Mouse (Mus musculus) neutrophil, adult 5-6 weeks (primary cell): ENCODE measurements around the gene Suco. TPM values are rescaled to one million over a fixed set of nuclear protein-coding genes. Genes with fewer than 3 reads are reported as not detected.

ENCODE experiments used
- ATAC-seq: fragments of 151-379, 151-347 bp; 2 replicates; pipeline ENCODE4 v1.8.0; 2017; ENCODE audit warnings: mild to moderate bottlenecking, moderate TSS enrichment; ENCODE audit not compliant: insufficient number of reproducible peaks, poor library complexity, low FRiP score, severe bottlenecking; ENCODE audit errors: extremely low read depth
- total RNA-seq: library from RNA; stranded (forward); fragments of 200-1000 nt; gene quantifications from 2 replicates; pipeline ENCODE4 v1.2.3, GENCODE M21; 2017

Suco gene
- total RNA-seq, 1 experiment from 2014 or later = 121 TPM

DNA sequence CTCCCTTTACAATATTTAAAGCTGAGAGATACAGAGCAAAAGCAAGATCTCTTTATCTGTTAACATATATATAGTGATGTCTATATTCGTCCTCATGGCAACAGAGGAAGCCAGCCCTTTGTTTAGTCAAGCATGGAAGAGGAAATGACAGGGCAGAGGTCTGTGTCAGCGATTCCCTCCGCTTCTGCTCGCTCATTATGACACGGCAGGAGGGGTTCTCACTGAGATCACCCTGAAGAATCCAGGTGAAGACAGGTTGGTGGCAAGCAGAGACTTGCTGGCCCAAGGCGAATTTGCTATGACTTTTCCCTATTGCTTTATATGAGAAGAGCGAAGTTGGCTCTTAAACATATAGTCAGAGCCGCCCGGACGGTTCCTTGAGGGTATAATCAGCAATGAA is 19.6 kb upstream of the Suco start:
- ATAC-seq = peak; percentile 91

DNA sequence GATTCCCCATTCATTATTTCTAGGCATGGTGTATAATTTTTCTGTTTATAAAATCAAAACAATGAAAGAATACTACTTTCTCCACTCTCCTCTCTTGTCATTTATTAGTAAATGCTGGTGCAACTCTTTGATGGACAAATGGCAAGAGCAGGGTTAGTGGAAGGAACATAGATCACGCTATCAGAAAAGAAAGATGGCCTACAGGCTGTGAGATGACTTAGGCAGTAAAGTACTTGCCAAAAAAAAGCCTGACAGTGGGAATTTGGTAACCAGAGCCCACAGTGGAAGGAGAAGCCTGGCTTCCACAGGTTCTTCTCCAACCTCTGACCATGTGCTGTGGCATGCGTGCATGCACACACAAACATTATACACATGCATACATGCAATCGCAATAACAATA is 18.5 kb upstream of the Suco start:
- ATAC-seq = no peak

GRCm38 (mm10) chr1:161894553-161894952 is 18.1 kb upstream of the Suco start:
- no peak for ATAC-seq

- peak; percentile 34; the same call in 1 of the 2 replicates for ATAC-seq
These were observed 17.6 kb upstream of the Suco start for GRCm38 (mm10) chr1:161894126-161894525.

DNA sequence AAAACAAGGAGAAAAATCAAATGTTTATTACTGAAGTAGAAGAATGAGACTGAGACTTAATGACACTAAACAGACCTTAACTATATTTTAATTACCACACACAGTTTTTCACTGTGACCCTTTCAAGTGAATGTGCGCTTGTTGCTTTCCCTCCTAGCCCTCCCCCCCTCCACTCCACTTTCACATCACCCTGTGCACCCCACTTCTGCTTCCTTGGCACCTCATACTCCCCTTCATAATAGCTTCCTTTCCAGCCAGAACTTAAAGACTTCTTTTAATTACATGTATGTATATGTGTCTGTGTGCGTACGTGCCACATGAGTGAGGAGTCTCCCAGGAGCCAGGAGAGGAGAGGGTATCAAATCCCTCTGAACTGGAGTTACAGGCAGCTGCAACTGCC is 12.3 kb upstream of the Suco start:
- no peak for ATAC-seq

- no peak for ATAC-seq
These were observed 11.3 kb upstream of the Suco start for GRCm38 (mm10) chr1:161887679-161888260.

GRCm38 (mm10) chr1:161885762-161886161 is 9.3 kb upstream of the Suco start:
- no peak for ATAC-seq

- ATAC-seq = no peak
These were observed 1.2 kb upstream of the Suco start for GRCm38 (mm10) chr1:161877580-161878142.

DNA sequence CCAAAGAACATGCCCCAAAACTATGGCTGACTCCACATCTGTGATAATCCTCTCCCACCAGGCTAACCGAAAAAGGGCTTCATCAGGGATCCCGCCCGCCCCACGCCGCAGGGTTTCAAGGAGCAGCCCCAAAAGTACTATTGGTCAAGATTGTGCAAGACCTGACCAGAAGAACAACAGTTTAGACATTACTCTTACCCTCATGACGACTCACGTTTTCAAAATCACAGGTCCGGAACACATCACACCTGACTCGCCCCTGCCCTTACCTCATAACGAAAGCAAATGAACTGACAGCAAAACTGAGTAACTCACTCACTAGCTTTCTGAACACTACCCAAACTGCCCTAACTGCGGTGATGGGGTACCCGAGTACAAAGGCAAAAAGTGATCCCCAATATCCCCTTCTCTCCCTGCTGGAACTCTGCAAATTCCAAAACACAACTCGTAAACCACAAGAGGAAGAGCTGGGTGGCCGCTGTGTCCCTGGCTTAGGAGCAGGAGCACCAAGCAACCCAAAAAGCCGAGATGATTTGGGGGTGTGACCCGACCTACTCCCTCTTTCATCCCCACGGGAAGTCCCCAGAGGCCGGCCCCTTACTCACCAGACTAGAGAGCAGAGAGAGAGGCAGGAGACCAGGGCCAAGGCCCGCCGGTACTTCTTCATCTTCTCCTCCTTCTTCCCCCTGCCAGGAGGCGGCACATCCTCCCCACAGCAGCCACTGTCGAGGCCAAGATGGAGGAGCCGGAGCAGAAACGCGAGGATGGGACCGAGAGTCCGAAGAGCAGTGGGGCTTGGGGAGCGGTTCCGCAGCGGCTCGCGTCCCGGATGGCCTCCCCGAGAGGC is 553 bp downstream of the Suco start:
- peak; percentile 42 for ATAC-seq

DNA sequence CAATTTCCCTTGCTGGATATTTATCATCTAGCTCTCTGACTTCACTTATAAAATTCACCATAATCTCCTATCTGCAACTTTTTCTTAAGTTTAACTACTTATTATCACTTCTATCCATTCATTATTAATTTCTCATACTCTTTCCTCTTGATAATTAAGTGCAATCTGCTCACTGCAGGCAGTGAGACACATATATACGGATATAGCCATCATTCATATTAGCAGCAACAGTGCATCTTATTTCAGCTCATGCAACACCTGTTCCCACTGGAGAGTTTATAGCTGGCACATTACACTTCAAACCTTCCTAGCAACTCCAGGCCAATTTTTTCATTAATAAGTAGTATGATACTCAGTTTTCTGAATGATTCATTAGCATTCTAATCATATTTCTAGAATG is 7.1 kb downstream of the Suco start:
- ATAC-seq = no peak

- no peak for ATAC-seq
These were observed 8.1 kb downstream of the Suco start for GRCm38 (mm10) chr1:161868413-161868812.

GRCm38 (mm10) chr1:161863742-161864141 is 12.7 kb downstream of the Suco start:
- ATAC-seq = no peak

GRCm38 (mm10) chr1:161859248-161859647 is 17.2 kb downstream of the Suco start:
- no peak for ATAC-seq

GRCm38 (mm10) chr1:161826677-161827076 is 49.8 kb downstream of the Suco start:
- no peak for ATAC-seq

- 0 out of 2 replicates have a peak, but pooled peaks have one; percentile 11 for ATAC-seq
These were observed 67.1 kb downstream of the Suco start for GRCm38 (mm10) chr1:161809428-161809827.

GRCm38 (mm10) chr1:161808980-161809379 is 67.5 kb downstream of the Suco start:
- no peak for ATAC-seq

DNA sequence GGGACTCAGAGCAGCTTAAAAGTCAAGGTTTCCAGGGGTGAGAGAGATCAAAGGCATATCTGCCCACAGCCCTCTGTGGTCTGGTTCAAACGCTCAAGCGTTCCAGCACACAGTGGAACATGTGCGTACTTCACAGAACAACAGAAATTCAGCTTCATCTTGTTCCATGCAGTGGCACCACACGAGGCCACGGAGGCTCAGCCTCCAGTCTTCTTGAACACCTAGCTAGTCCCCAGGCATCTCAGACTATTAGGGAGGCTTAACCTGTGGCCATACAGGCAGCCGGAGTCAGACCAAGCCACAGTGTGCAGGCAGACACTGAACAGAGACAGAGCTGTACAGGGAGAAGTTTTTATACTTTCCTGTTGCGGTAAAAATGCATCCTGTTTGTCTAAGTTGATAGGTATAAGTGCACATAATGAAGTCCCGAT is 71.9 kb downstream of the Suco start:
- ATAC-seq = peak; percentile 33; the same call in 1 of the 2 replicates

- no peak for ATAC-seq
These were observed 75.2 kb downstream of the Suco start for GRCm38 (mm10) chr1:161801321-161801720.

- no peak for ATAC-seq
These were observed 76.2 kb downstream of the Suco start for GRCm38 (mm10) chr1:161800256-161800655.

DNA sequence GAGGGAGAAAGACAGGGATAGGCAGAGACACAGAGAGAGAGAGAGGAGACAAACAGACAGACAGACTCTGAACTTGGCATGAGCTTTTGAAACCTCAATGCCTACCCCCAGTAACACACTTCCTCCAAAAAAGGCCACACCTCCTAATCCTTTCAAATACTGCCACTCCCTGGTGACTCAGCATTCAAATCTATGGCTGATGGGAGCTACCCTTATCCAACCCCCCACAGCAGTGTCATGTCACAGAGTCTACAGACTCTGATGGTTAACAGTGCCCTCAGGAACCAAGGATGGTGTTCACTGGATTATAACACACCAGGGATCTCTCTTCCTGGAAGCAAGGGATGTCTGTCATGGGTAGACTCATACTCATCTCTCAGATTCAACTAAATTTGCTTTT is 76.7 kb downstream of the Suco start:
- no peak for ATAC-seq
